Mouse (Mus musculus): ENCODE measurements around the gene Gng13. TPM values are rescaled to one million over a fixed set of nuclear protein-coding genes. Genes with fewer than 3 reads are reported as not detected.
A peak's percentile ranks its signal among the peaks of the same experiment; 100 is the strongest.

Gng13 gene
- polyA plus RNA-seq, 1 experiment from 2014 or later: 5.6 TPM

GRCm38 (mm10) chr17:25711136-25711535, 5.8 kb upstream of the Gng13 start:
- no peak overlapping the region for H3K4me3 ChIP-seq
- no peak overlapping the region for H3K27ac ChIP-seq
- no peak overlapping the region for H3K9ac ChIP-seq
- H3K4me2 ChIP-seq (replicated peaks): no peak overlapping the region
- peaks cover 4% of the 10 kb centered on the region for H3K27me3 ChIP-seq
- H3K4me1 ChIP-seq: peaks cover 2% of the 10 kb centered on the region; the same call in 1 of the 2 replicates
- no peaks in the 10 kb centered on the region for H3K36me3 ChIP-seq
- WGBS: 81% methylated on average over 4 of the region's 4 CpGs
- no peak for ATAC-seq (ENCODE audit: insufficient number of reproducible peaks, insufficient read depth, low FRiP score, low TSS enrichment)
- peaks cover 2% of the 10 kb centered on the region; the same call in 1 of the 2 replicates for H3K9me3 ChIP-seq

GRCm38 (mm10) chr17:25715627-25716026, 1.3 kb upstream of the Gng13 start:
- no peak overlapping the region for H3K27ac ChIP-seq
- H3K9ac ChIP-seq: no peak overlapping the region
- peaks cover 18% of the 10 kb centered on the region for H3K4me1 ChIP-seq
- 54% methylated on average over 3 of the region's 3 CpGs for WGBS
- peaks cover 28% of the 10 kb centered on the region for H3K27me3 ChIP-seq
- no peaks in the 10 kb centered on the region for H3K9me3 ChIP-seq
- peaks cover 16% of the 10 kb centered on the region for H3K36me3 ChIP-seq
- ATAC-seq (ENCODE audit: insufficient number of reproducible peaks, insufficient read depth, low FRiP score, low TSS enrichment): no peak
- H3K4me3 ChIP-seq: no peak overlapping the region
- no peak overlapping the region for H3K4me2 ChIP-seq (replicated peaks)

- Histone ChIP-seq H3K4me3 (no peak overlapping the region), H3K4me1 (peaks cover 18% of the 10 kb centered on the region), H3K36me3 (peaks cover 21% of the 10 kb centered on the region), H3K4me2 (replicated peaks) (no peak overlapping the region), H3K27me3 (peaks cover 28% of the 10 kb centered on the region), H3K9me3 (no peaks in the 10 kb centered on the region), H3K9ac (no peak overlapping the region; the same call in 1 of the 2 replicates), H3K27ac (no peak overlapping the region)
- 3% methylated on average over 6 of the region's 6 CpGs for WGBS
- no peak for ATAC-seq (ENCODE audit: insufficient number of reproducible peaks, insufficient read depth, low FRiP score, low TSS enrichment)
Measured at GRCm38 (mm10) chr17:25716130-25716529, 841 bp upstream of the Gng13 start.

- peaks cover 37% of the 10 kb centered on the region for H3K36me3 ChIP-seq
- peak overlapping the region; percentile 55 for H3K9ac ChIP-seq
- H3K4me1 ChIP-seq: peaks cover 18% of the 10 kb centered on the region
- WGBS: 13% methylated on average over 6 of the region's 6 CpGs
- no peaks in the 10 kb centered on the region for H3K9me3 ChIP-seq
- H3K4me2 ChIP-seq (replicated peaks): peak overlapping the region; percentile 83
- ATAC-seq (ENCODE audit: insufficient number of reproducible peaks, insufficient read depth, low FRiP score, low TSS enrichment): no peak
- no peak overlapping the region for H3K27ac ChIP-seq
- H3K4me3 ChIP-seq: peak overlapping the region; percentile 39
- peaks cover 28% of the 10 kb centered on the region for H3K27me3 ChIP-seq
Measured at GRCm38 (mm10) chr17:25717691-25718090, 720 bp downstream of the Gng13 start.

- H3K4me3 ChIP-seq: no peak overlapping the region
- peaks cover 18% of the 10 kb centered on the region for H3K4me1 ChIP-seq
- H3K9me3 ChIP-seq: no peaks in the 10 kb centered on the region
- H3K9ac ChIP-seq: no peak overlapping the region
- H3K4me2 ChIP-seq (replicated peaks): no peak overlapping the region
- 98% methylated on average over 5 of the region's 5 CpGs for WGBS
- no peak for ATAC-seq (ENCODE audit: insufficient number of reproducible peaks, insufficient read depth, low FRiP score, low TSS enrichment)
- peaks cover 21% of the 10 kb centered on the region for H3K27me3 ChIP-seq
- peaks cover 46% of the 10 kb centered on the region for H3K36me3 ChIP-seq
- H3K27ac ChIP-seq: no peak overlapping the region
Measured at GRCm38 (mm10) chr17:25721476-25721875, 4.5 kb downstream of the Gng13 start.

GRCm38 (mm10) chr17:25723470-25723869, 6.5 kb downstream of the Gng13 start:
- no peak overlapping the region for H3K4me3 ChIP-seq
- no peak for ATAC-seq (ENCODE audit: insufficient number of reproducible peaks, insufficient read depth, low FRiP score, low TSS enrichment)
- no peak overlapping the region for H3K9ac ChIP-seq
- 95% methylated on average over 19 of the region's 19 CpGs for WGBS
- H3K4me1 ChIP-seq: peaks cover 14% of the 10 kb centered on the region
- H3K27ac ChIP-seq: no peak overlapping the region
- H3K9me3 ChIP-seq: no peaks in the 10 kb centered on the region
- H3K36me3 ChIP-seq: peaks cover 47% of the 10 kb centered on the region
- H3K4me2 ChIP-seq (replicated peaks): no peak overlapping the region
- H3K27me3 ChIP-seq: peaks cover 1% of the 10 kb centered on the region; the same call in 1 of the 2 replicates

- Histone ChIP-seq H3K9ac (no peak overlapping the region), H3K36me3 (peaks cover 49% of the 10 kb centered on the region), H3K27ac (no peak overlapping the region), H3K9me3 (no peaks in the 10 kb centered on the region), H3K4me1 (peaks cover 18% of the 10 kb centered on the region), H3K27me3 (no peaks in the 10 kb centered on the region), H3K4me2 (replicated peaks) (no peak overlapping the region), H3K4me3 (no peak overlapping the region)
- ATAC-seq (ENCODE audit: insufficient number of reproducible peaks, insufficient read depth, low FRiP score, low TSS enrichment): no peak
- WGBS: 78% methylated on average over 7 of the region's 7 CpGs
Measured at GRCm38 (mm10) chr17:25723919-25724318, 6.9 kb downstream of the Gng13 start.

GRCm38 (mm10) chr17:25725264-25725663, 8.3 kb downstream of the Gng13 start:
- Histone ChIP-seq H3K9ac (no peak overlapping the region), H3K27ac (no peak overlapping the region), H3K4me1 (peaks cover 18% of the 10 kb centered on the region), H3K4me2 (replicated peaks) (no peak overlapping the region), H3K27me3 (no peaks in the 10 kb centered on the region), H3K36me3 (peaks cover 47% of the 10 kb centered on the region), H3K9me3 (no peaks in the 10 kb centered on the region), H3K4me3 (0 out of 2 replicates have a peak overlapping the region, but pooled peaks have one; percentile 4)
- 84% methylated on average over 6 of the region's 6 CpGs for WGBS
- ATAC-seq (ENCODE audit: insufficient number of reproducible peaks, insufficient read depth, low FRiP score, low TSS enrichment): no peak

- peaks cover 18% of the 10 kb centered on the region for H3K4me1 ChIP-seq
- H3K36me3 ChIP-seq: peaks cover 36% of the 10 kb centered on the region
- H3K27me3 ChIP-seq: no peaks in the 10 kb centered on the region
- peak within 1 kb of the TSS; percentile 79 for H3K4me2 ChIP-seq (replicated peaks)
- WGBS: under 1% methylated on average over 37 of the region's 37 CpGs
- H3K27ac ChIP-seq: no peak within 1 kb of the TSS
- peak within 1 kb of the TSS; percentile 70 for H3K4me3 ChIP-seq
- H3K9me3 ChIP-seq: no peaks in the 10 kb centered on the region
- peak within 1 kb of the TSS; percentile 65 for H3K9ac ChIP-seq
- ATAC-seq (ENCODE audit: insufficient number of reproducible peaks, insufficient read depth, low FRiP score, low TSS enrichment): peak; percentile 97
Measured at GRCm38 (mm10) chr17:25727265-25728008, 10.5 kb downstream of the Gng13 start, which contains the start of the genes Chtf18 and Rpusd1. Gene Chtf18, minus strand, starts transcription at chr17:25727419. Gene Rpusd1, plus strand, starts transcription at chr17:25727670.

- Histone ChIP-seq H3K27me3 (no peaks in the 10 kb centered on the region), H3K9me3 (no peaks in the 10 kb centered on the region), H3K36me3 (peaks cover 31% of the 10 kb centered on the region), H3K9ac (peak overlapping the region; percentile 65), H3K27ac (no peak overlapping the region), H3K4me3 (peak overlapping the region; percentile 70), H3K4me2 (replicated peaks) (peak overlapping the region; percentile 72), H3K4me1 (peaks cover 18% of the 10 kb centered on the region)
- WGBS: 22% methylated on average over 4 of the region's 4 CpGs
- ATAC-seq (ENCODE audit: insufficient number of reproducible peaks, insufficient read depth, low FRiP score, low TSS enrichment): no peak
Measured at GRCm38 (mm10) chr17:25728009-25728270, 11.0 kb downstream of the Gng13 start.

GRCm38 (mm10) chr17:25732082-25732481, 15.1 kb downstream of the Gng13 start:
- no peak overlapping the region for H3K4me2 ChIP-seq (replicated peaks)
- 21% methylated on average over 2 of the region's 2 CpGs for whole genome bisulfite sequencing
- no peak for ATAC-seq (ENCODE audit: insufficient number of reproducible peaks, insufficient read depth, low FRiP score, low TSS enrichment)
- no peak overlapping the region for H3K9ac ChIP-seq
- H3K4me3 ChIP-seq: no peak overlapping the region
- peaks cover 10% of the 10 kb centered on the region for H3K4me1 ChIP-seq
- no peak overlapping the region for H3K27ac ChIP-seq
- H3K27me3 ChIP-seq: no peaks in the 10 kb centered on the region
- H3K9me3 ChIP-seq: no peaks in the 10 kb centered on the region
- H3K36me3 ChIP-seq: peaks cover 24% of the 10 kb centered on the region; the same call in 1 of the 2 replicates

GRCm38 (mm10) chr17:25735246-25735645, 18.3 kb downstream of the Gng13 start:
- H3K9me3 ChIP-seq: no peaks in the 10 kb centered on the region
- H3K4me1 ChIP-seq: no peaks in the 10 kb centered on the region
- H3K36me3 ChIP-seq: peaks cover 11% of the 10 kb centered on the region; the same call in 1 of the 2 replicates
- H3K4me3 ChIP-seq: no peak overlapping the region
- H3K27ac ChIP-seq: no peak overlapping the region
- no peak overlapping the region for H3K9ac ChIP-seq
- no peak for ATAC-seq (ENCODE audit: insufficient number of reproducible peaks, insufficient read depth, low FRiP score, low TSS enrichment)
- 83% methylated on average over 5 of the region's 5 CpGs for WGBS
- H3K4me2 ChIP-seq (replicated peaks): no peak overlapping the region
- peaks cover 4% of the 10 kb centered on the region; the same call in 1 of the 2 replicates for H3K27me3 ChIP-seq

Measured in embryonic facial prominence, embryonic 12.5 days (tissue).